Mouse (Mus musculus): ENCODE measurements at regions not wholly inside any gene's neighbourhood (a gene's known extent, or its start where the extent isn't known, plus 50 kb on each side); places are given as distances from the start of the nearest gene placed in this dataset.

GRCm38 (mm10) chr2:108827974-108828700, 452.4 kb upstream of the Kif18a start:
- TF ChIP-seq EP300 (IDR thresholded peaks at IDR 0.05) (no peak), CTCF (IDR thresholded peaks at IDR 0.05) (no peak)

All from lung, postnatal 0 days (tissue).